Mouse (Mus musculus) megakaryocyte, embryonic 14.5 days (primary cell): ENCODE results near the gene Nlrp6.

Experiments
- FLI1 ChIP-seq: IDR thresholded peaks from 2 replicates; pipeline ENCODE4 v1.6.1; 2012; ENCODE audit warnings: low read length, inconsistent platforms, mixed read lengths
- GATA1 ChIP-seq: IDR thresholded peaks from 3 replicates; pipeline ENCODE4 v1.6.1; 2012; ENCODE audit warnings: mixed read lengths, low read length, inconsistent platforms, borderline replicate concordance

DNA sequence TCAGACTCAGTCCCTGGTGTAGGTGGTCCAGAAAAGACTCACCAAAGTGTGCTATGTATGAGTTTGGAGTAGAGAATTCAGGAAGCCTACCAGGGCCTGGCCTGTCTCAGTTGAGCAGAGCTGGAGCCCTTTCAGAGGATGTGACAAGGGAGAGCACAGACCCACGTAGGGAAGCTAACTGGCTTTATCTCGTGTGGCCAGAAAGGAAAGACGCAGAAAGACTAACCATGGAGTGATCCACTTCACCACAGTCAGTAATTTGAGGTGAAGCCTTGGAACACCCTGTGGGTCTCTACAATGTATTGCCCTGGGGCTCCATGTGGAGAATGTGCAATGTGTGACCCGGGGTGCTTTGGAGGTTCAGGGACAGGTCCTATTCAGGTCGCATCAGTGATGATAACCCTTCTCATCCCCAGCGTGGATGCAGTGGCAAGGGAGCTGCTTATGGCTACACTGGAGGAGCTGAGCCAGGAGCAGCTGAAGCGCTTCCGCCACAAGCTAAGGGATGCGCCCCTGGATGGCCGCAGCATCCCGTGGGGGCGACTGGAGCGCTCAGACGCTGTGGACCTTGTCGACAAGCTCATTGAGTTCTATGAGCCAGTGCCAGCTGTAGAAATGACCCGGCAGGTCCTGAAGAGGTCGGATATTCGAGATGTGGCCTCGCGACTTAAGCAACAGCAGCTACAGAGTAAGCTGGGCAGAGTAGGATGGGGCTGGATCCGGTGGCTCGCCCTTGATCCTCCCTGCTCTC is 698 bp downstream of the Nlrp6 start:
- TF ChIP-seq FLI1 (no peak), GATA1 (peak; percentile 85; the same call in 2 of the 3 replicates)
